Mouse (Mus musculus) spleen, postnatal 10 days (tissue): ENCODE data around the gene Ttll13.

Experiments
- DNase-seq, 2 experiments: peaks; one replicate each; pipeline ENCODE4 v3.0.0; 2021 to 2022; ENCODE audit warnings: low spot score in 2 of 2

The Ttll13 gene

GRCm38 (mm10) chr7:80264606-80265005 is 18.4 kb downstream of the Ttll13 start:
- DNase-seq: no peak

GRCm38 (mm10) chr7:80267764-80268163 is 21.6 kb downstream of the Ttll13 start:
- DNase-seq: no peak

DNA sequence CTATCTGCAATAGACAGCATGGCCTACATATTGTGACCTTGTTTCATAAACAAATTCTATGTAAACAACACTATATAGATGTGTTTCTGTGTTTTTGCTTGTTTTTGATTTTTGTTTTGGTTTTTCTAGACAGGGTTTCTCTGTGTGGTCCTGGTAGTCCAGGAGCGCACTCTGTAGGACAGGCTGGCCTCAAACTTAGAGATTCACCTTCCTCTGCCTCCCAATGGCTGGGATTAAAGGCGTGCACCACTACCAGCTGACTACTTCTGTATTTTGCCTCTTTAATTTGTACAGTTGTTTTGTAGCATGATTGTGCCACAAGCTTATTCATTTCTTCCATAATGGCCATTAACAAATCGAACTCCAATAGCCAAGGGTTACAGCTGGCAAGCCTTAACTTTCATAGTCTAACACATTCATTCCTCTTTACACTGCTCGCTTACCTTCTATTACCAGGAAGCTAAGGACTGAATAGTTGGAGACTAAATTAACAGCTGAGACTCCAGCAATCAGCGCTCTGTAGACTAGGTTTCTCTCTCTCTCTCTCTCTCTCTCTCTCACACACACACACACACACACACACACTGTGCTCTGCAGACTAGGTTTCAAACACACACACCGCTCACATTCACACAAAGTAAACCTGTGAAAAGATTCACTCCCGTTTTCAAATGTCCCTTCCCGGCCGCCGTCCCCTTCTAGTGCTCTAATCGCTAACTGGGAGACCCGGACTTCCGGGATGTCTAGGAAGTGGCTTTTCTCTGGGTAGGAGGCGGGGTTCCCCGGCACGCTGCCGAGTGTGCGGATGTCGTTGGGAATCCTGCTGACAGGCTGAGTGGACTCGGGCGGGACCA is 22.9 kb downstream of the Ttll13 start, which contains the start of gene Vps33b:
Gene Vps33b (plus strand): TSS at position 753 of the 854 bp plus-strand sequence.
- DNase-seq: peak; percentile 90 to 97

GRCm38 (mm10) chr7:80269751-80270255 is 23.6 kb downstream of the Ttll13 start:
- DNase-seq: peak in 1 of 2 experiments; percentile 48

DNA sequence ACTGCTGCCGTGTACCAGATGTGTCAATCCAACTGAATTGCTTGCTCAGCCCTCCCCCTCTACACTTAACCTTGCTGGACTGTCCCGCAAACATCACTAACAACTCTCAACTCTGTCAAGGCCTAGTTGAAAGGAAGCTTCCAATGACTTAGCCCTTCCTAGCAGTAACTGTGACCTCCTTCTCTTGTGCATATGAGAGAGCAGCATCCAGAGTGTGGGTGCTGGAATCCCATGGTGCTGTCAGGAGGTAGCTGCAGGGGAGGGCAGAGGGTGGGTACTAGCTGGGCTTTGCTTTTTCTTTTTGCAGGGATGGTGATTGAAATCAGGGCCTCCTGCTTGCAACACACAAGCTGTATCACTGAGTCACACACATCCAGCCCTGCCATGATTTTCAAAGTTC is 27.3 kb downstream of the Ttll13 start:
- DNase-seq: no peak

DNA sequence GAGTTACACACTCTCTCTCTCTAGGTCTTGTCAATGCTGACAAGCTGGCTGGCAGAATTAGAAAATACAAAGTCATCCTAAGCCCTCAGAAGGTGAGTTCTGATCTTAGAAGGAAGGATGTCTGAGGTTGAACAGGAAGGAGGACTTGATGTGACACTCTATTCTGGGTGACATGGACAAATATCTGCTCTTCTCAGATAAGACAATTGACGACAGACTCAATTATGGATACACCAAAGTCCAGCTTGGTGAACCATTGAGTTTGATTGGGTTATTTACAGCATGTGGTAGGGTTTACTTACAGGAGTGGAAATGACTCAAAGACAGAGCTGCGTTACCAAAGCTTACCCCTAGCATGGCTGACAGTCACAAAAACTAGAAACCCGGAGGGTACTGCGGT is 30.2 kb downstream of the Ttll13 start:
- DNase-seq: no peak

GRCm38 (mm10) chr7:80280032-80280431 is 33.9 kb downstream of the Ttll13 start:
- DNase-seq: no peak

GRCm38 (mm10) chr7:80280998-80281397 is 34.8 kb downstream of the Ttll13 start:
- peak in 1 of 2 experiments; percentile 33 for DNase-seq

DNA sequence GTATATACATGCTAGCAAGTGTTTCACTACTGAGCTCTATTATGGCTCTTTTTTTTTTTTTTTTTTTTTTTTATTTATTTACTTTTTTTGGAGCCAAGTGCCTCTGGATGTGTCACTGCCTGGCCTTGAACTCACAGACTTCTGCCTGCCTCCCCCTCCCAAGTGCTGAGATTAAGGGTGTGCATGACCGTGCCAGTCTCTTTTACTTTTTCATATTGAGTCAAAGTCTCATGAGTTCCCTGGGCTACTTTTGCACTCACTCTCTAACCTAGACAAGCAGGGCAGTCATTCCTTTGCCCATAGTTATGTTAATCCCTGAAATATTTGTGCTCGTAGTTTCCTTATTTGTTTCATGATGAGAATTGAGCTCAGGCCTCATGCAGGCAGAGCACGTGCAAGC is 35.5 kb downstream of the Ttll13 start:
- no peak for DNase-seq

DNA sequence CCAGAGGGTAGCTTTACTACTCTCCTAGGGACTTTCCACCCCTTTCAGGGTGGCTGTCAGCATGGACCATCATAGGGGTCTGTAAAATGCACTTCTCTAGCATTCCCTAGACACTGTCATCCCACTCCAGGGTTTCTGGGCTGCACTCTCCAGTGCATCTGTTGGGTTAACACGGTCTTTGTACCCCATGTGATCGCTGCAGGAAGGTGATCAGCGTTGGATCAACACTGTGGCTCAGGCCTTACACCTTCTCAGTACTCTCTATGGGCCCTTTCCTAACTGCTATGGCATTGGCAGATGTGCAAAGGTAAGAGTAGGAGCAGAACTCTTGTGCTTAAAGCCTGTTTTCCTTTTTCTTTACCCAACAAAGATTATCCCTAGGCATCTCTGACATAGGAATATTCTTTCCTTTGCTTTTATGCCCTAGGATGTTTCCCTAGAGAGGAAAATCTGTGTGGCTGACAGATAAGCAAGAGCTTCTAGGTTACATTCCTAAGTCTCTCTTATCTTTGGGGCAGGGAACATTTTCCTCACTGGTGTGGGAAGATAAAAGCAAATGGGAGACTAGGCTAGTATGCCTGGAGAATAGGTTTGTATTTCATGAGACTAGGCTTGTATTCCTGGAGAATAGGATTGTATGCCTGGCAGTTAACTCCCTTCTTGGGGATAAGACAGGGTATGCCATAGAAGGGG is 37.2 kb downstream of the Ttll13 start:
- no peak for DNase-seq

- DNase-seq: no peak
Observed at GRCm38 (mm10) chr7:80284391-80284790, 38.2 kb downstream of the Ttll13 start.

- DNase-seq: no peak
Observed at GRCm38 (mm10) chr7:80285725-80286124, 39.5 kb downstream of the Ttll13 start.

DNA sequence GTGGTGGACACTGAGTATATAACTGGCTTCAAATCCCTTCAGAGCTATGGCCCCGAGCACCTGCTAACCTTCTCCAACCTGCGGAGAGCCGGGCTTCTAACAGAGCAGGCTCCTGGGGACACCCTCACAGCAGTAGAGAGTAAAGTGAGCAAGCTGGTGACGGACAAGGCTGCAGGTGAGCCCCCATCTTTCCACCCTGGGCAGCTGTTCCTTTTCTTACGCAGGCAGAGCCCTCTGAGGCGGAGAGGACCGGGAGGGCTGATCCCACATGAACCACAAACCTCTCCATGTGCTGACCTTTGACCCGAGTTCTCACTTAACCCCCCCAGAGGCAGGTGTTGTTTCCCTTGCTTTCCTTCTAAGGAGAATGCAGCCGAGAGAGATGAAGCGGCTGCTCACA is 41.6 kb downstream of the Ttll13 start:
- DNase-seq: no peak

DNA sequence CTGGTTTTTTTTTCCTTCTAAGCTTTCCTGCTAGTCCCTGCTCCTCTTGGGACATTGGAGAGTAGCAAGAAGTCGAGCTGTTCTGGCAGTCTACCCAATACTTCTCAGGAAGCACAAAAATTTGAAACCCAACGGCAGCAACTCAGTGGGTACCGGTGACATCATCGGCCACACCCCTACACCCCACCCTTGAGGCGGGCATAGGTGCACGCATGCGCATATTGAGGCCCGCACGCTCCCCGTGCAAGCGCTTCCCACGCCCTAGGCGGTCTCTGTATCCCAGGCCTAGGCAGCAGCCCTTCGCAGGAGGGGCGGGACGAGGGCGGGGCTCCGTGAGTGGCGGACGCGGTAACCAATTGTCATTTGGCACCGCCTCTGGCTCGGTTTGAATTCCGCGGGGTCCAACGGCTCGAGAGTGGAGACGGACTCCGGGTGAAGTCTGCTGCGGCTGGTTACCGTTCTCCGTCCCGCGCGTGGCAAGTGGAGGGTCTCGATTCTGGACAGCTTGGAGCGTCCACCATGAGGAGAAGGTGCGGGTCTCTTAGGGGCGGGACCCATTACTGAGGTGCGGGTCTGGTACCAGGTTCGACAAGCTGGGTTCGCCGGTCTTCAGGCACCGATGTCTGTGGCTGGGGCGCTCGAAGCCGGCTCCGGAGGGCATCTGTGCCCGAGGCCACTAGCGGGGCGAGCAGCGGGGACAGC is 48.0 kb downstream of the Ttll13 start, which contains the start of gene Prc1:
Gene Prc1 (plus strand): TSS at position 389 of the 702 bp plus-strand sequence.
- DNase-seq: peak; percentile 98 to 100

DNA sequence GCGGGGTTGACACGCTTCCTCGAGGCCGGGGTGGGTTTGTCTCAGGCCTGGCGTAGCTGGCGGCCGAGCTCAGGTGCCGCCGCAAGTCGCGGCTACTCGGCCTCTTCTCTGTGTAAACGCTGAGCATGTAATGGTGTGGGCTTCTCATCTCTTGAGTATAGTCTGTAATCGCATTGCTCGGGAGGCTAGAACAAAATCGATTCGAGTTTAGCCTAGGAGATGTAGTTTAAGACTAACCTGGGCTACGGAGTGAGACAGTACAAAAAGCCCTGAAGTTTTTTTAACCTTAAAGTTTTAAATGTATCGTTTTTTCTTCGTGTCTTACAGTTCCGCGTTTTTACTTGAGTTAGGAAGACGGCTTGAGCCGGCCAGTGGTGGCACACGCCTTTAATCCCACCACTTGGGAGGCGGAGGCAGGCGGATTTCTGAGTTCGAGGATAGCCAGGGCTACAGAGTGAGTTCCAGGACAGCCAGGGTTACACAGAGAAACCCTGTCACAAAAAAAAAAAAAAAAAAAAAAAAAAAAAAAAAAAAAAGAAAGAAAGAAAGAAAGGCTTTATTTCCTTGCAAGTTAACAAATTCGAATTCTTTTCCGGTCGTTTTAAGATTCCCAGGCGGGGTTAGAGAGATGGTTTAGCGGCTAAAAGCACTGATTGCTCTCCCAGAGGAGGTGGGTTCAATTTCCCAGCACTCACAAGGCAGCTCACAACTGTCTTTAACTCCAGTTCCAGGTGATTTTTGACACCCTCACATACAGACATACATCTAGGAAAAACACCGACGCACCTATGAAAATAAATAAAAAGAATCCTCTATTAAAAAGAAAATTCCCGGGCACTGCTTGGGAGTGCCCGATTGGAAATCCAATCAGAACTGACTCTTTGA is 48.8 kb downstream of the Ttll13 start:
- peak; percentile 40 to 48 for DNase-seq

DNA sequence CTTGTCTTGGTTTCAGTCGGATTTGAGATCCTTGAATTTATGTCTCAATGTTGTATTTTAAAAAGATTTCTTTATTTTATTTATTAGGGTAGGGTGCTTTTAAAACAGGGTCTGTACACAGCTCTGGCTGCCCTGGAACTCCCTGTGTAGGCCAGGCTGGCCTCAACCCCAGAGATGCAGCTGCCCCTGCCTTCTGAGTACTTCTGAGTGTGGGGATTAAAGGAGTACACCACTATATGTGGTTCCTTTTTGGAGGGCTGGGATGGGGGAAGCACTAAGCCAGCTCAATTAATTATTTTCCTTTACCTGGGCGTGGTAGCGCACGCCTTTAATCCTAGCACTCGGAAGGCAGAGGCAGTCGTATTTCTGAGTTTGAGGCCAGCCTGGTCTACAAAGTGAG is 50.3 kb downstream of the Ttll13 start:
- DNase-seq: no peak

DNA sequence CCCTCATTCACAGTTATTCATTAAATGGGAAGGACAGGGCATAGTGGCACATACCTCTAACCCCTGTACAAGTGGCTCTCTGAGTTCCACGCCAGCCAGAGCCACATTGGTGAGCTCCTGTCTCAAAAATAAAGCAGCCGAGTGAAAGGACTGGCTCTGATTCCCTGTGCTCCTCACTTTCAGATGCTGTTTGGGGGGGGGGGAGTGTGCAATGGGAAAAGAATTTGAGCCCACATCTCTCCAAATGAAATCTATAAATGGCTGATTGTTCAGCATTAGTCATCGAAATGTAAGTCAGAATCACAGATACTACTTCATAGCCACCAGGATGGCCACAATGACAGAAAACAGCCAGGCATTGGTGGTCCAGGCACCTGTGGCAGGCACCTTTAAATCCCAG is 50.9 kb downstream of the Ttll13 start:
- no peak for DNase-seq

GRCm38 (mm10) chr7:80298754-80299153 is 52.6 kb downstream of the Ttll13 start:
- no peak for DNase-seq

GRCm38 (mm10) chr7:80299568-80299967 is 53.4 kb downstream of the Ttll13 start:
- no peak for DNase-seq

GRCm38 (mm10) chr7:80301522-80301921 is 55.3 kb downstream of the Ttll13 start:
- DNase-seq: peak in 1 of 2 experiments; percentile 33

GRCm38 (mm10) chr7:80307766-80308165 is 61.6 kb downstream of the Ttll13 start:
- no peak for DNase-seq
